Mouse (Mus musculus) liver, adult 2 months (tissue): ENCODE data around the gene Catsper2.

Source experiments
- CTCF ChIP-seq: fragments of 200-500 bp; IDR thresholded peaks from 2 replicates; pipeline ENCODE4 v1.5.1; 2011; ENCODE audit warnings: low read depth, low read length, control low read depth
- POLR2A ChIP-seq: fragments of 200-500 bp; IDR thresholded peaks from 2 replicates; pipeline ENCODE4 v1.6.1; 2011; ENCODE audit warnings: low read length, control low read depth; ENCODE audit not compliant: insufficient read depth; ENCODE audit errors: extremely low read depth

GRCm38 (mm10) chr2:121357961-121358360, 55.6 kb downstream of the Catsper2 start:
- no peak for TF ChIP-seq CTCF
- TF ChIP-seq POLR2A, result no peak
